Mouse (Mus musculus) gastrocnemius, postnatal 4 days (tissue): Measurements from ENCODE around the gene Ccdc130. TPM values are rescaled to one million over a fixed set of nuclear protein-coding genes. Genes with fewer than 3 reads are reported as not detected.
A peak's percentile ranks its signal among the peaks of the same experiment; 100 is the strongest.

ENCODE experiments used
- microRNA-seq: library from miRNA; unstranded; fragments of <30 nt; microRNA quantifications from one replicate; pipeline ENCODE4 v1.2.0, GENCODE M21; 2021
- total RNA-seq, 2 experiments: library from RNA; stranded (reverse); gene quantifications; 2 replicates each; pipeline ENCODE4 v1.2.3; 2021

The Ccdc130 gene
- total RNA-seq, 2 experiments from 2014 or later, result 11.2 to 15.1 TPM

Small RNA genes lying within 50 kb of the gene (microRNA-seq; reads per million reads assigned to microRNA genes)
- gene Mir23a (18,484 reads per million, percentile 96 among the genes with 10 or more reads in this experiment), gene Mir24-2 (not detected), gene Mir27a (726 reads per million, percentile 73 among the genes with 10 or more reads in this experiment), gene Mir3074-2 (not detected)

Other genes with a start within 250 kb of the Ccdc130 start
- gene Palm3, start 248.9 kb downstream of the Ccdc130 start, total RNA-seq, result 1 to 10 TPM; 1.1 to 2.2 TPM
- gene Il27ra, start 227.8 kb downstream of the Ccdc130 start, total RNA-seq, result 1 to 10 TPM in 1 of 2 experiments, under 1 TPM in 1; 0.93 to 1.4 TPM
- not detected for gene Rln3, start 225.4 kb downstream of the Ccdc130 start, total RNA-seq
- 1 to 10 TPM; 2.5 to 3.2 TPM for gene Gm10643, start 205.2 kb downstream of the Ccdc130 start, total RNA-seq
- gene Rfx1, start 203.5 kb downstream of the Ccdc130 start, total RNA-seq, result 10 to 100 TPM; 10.1 to 11.7 TPM
- 10 to 100 TPM; 15.6 to 17.5 TPM for gene Dcaf15, start 165.6 kb downstream of the Ccdc130 start, total RNA-seq
- gene Podnl1, start 144.4 kb downstream of the Ccdc130 start, total RNA-seq, result not detected
- gene Cc2d1a, start 122.4 kb downstream of the Ccdc130 start, total RNA-seq, result 10 to 100 TPM; 18.2 to 21.8 TPM
- 1 to 10 TPM; 1.4 to 1.9 TPM for gene 4930432K21Rik, start 122.4 kb downstream of the Ccdc130 start, total RNA-seq
- 1 to 10 TPM; 2.5 to 3.3 TPM for gene Nanos3, start 85.2 kb downstream of the Ccdc130 start, total RNA-seq
- gene Zswim4, start 33.3 kb downstream of the Ccdc130 start, total RNA-seq, result 1 to 10 TPM; 9.5 to 9.8 TPM
- gene D8Ertd738e, start 20.7 kb downstream of the Ccdc130 start, total RNA-seq, result 100 to 1,000 TPM; 197 to 218 TPM
- 10 to 100 TPM; 18.8 to 27.0 TPM for gene Mri1, start 13.1 kb downstream of the Ccdc130 start, total RNA-seq
- gene Cacna1a, start 118.1 kb upstream of the Ccdc130 start, total RNA-seq, result 1 to 10 TPM; 8.0 to 9.5 TPM